8 mouse cellular contexts compared by ENCODE assay signal in genomic region chr9:48481214-48482134, GRCm38 (mm10). TPM values are rescaled to one million over a fixed set of nuclear protein-coding genes. Genes with fewer than 3 reads are reported as not detected.
DNase-seq lines count a peak whose midpoint lies in the region; ATAC-seq and TF ChIP-seq lines count a peak whose summit lies in the region.

No protein-coding gene starts in this region.

- H3K27ac ChIP-seq in cerebellum, adult 2 months (ENCODE audit: insufficient read depth, low read length), result no peak overlapping the region
- H3K27ac ChIP-seq in CH12.LX (ENCODE audit: insufficient read depth, low read depth), result no peak overlapping the region; the same call in 1 of the 2 replicates
- no peak overlapping the region for H3K27ac ChIP-seq in forebrain, embryonic 15.5 days (replicated peaks)
- H3K27ac ChIP-seq in liver, embryonic 12.5 days, result peak overlapping the region; percentile 73

- H3K79me2 ChIP-seq in CH12.LX (replicated peaks; ENCODE audit: control insufficient read depth, extremely low read depth, insufficient read depth, poor library complexity, severe bottlenecking), result peaks cover 26% of the 10 kb centered on the region

- H3K36me3 ChIP-seq in CH12.LX (replicated peaks in 1 of 2; ENCODE audit: control insufficient read depth in 1 of 2, insufficient read depth in 1 of 2, low read length in 1 of 2), result peaks cover 5 to 49% of the 10 kb centered on the region in 2 experiments
- H3K36me3 ChIP-seq in forebrain, embryonic 15.5 days, result peaks cover 4% of the 10 kb centered on the region; the same call in 1 of the 2 replicates
- peaks cover 35% of the 10 kb centered on the region for H3K36me3 ChIP-seq in liver, embryonic 12.5 days

- no peak for ATAC-seq in forebrain, embryonic 15.5 days (replicated peaks)
- no peak for ATAC-seq in liver, embryonic 12.5 days
- ATAC-seq in megakaryocyte-erythroid progenitor cell, adult 5-6 weeks (replicated peaks; ENCODE audit: low FRiP score, low TSS enrichment, poor library complexity, severe bottlenecking), result no peak

- peak in 1 of 2 experiments; percentile 19 for DNase-seq in cerebellum, adult 2 months
- DNase-seq in cerebellum, adult 18-20 months, result no peak
- DNase-seq in CH12.LX (ENCODE audit: extremely low read depth), result no peak
- peak; percentile 28 for DNase-seq in retina, embryonic 14.5 days (ENCODE audit: low spot score)
- no peak for DNase-seq in right cerebral cortex, postnatal 14 days

- 33% methylated on average over 20 of the region's 20 CpGs for WGBS in cerebellum, adult 2 months
- WGBS in forebrain, embryonic 15.5 days, result 31% methylated on average over 20 of the region's 20 CpGs
- WGBS in liver, embryonic 12.5 days (ENCODE audit: insufficient replicate concordance), result 37% methylated on average over 20 of the region's 20 CpGs

- TF ChIP-seq POLR2A in cerebellum, adult 2 months (IDR thresholded peaks at IDR 0.05; ENCODE audit: borderline replicate concordance, insufficient read depth, low read length), result no peak
- no peak for TF ChIP-seq POLR2A in CH12.LX (IDR thresholded peaks at IDR 0.05; ENCODE audit: low read depth, low read length)

- peak overlapping the region; percentile 55 for H3K4me3 ChIP-seq in cerebellum, adult 2 months (replicated peaks; ENCODE audit: insufficient read depth, low read depth, low read length)
- H3K4me3 ChIP-seq in CH12.LX (replicated peaks in 1 of 3; ENCODE audit: low read depth in 2 of 3, low read length in 2 of 3, poor library complexity in 1 of 3), result peak overlapping the region in 2 of 3 experiments; percentile 31 to 46
- peak overlapping the region; percentile 89 for H3K4me3 ChIP-seq in forebrain, embryonic 15.5 days
- H3K4me3 ChIP-seq in liver, embryonic 12.5 days, result peak overlapping the region; percentile 84

- no peaks in the 10 kb centered on the region for H3K27me3 ChIP-seq in cerebellum, adult 2 months (ENCODE audit: control insufficient read depth, insufficient read depth, low read length)
- H3K27me3 ChIP-seq in CH12.LX (replicated peaks), result no peaks in the 10 kb centered on the region
- H3K27me3 ChIP-seq in forebrain, embryonic 15.5 days, result no peaks in the 10 kb centered on the region
- no peaks in the 10 kb centered on the region for H3K27me3 ChIP-seq in liver, embryonic 12.5 days (replicated peaks)

- no peaks in the 10 kb centered on the region for H3K9me3 ChIP-seq in CH12.LX (replicated peaks; ENCODE audit: low read length)
- no peaks in the 10 kb centered on the region for H3K9me3 ChIP-seq in forebrain, embryonic 15.5 days
- no peaks in the 10 kb centered on the region for H3K9me3 ChIP-seq in liver, embryonic 12.5 days (replicated peaks)

- no peak for TF ChIP-seq RAD21 in CH12.LX (IDR thresholded peaks at IDR 0.05; ENCODE audit: low read depth, low read length)

- no peaks in the 10 kb centered on the region; the same call in 1 of the 2 replicates for H3K4me1 ChIP-seq in cerebellum, adult 2 months (ENCODE audit: control insufficient read depth, insufficient read depth, low read length)
- peaks cover 9 to 44% of the 10 kb centered on the region in 2 experiments; a peak in 3 of 4 replicates for H3K4me1 ChIP-seq in CH12.LX (ENCODE audit: control insufficient read depth in 1 of 2, insufficient read depth in 2 of 2)
- peaks cover 14% of the 10 kb centered on the region for H3K4me1 ChIP-seq in forebrain, embryonic 15.5 days
- H3K4me1 ChIP-seq in liver, embryonic 12.5 days, result peaks cover 43% of the 10 kb centered on the region

- dilution Hi-C loops in CH12.LX (cut with MboI; ENCODE audit: extremely low pct_ligation_motif_present, extremely low pct_unique_long_range_greater_than_20kb, low sequenced_read_pairs), result no loop called here

- no peak for TF ChIP-seq CTCF in cerebellum, adult 2 months (IDR thresholded peaks at IDR 0.05; ENCODE audit: borderline replicate concordance, insufficient read depth, low read depth, low read length)
- no peak for TF ChIP-seq CTCF in CH12.LX (conservative IDR thresholded peaks at IDR 0.05 in 1 of 2, IDR thresholded peaks at IDR 0.05 in 1 of 2; ENCODE audit: low read depth in 2 of 2, low read length in 2 of 2)

- H3K4me2 ChIP-seq in CH12.LX (ENCODE audit: insufficient read depth, low read depth, poor library complexity, severe bottlenecking), result peak overlapping the region; percentile 100
- H3K4me2 ChIP-seq in forebrain, embryonic 15.5 days (replicated peaks), result peak overlapping the region; percentile 78
- H3K4me2 ChIP-seq in liver, embryonic 12.5 days, result peak overlapping the region; percentile 96

- TF ChIP-seq EP300 in CH12.LX (IDR thresholded peaks at IDR 0.05; ENCODE audit: low read length), result no peak

- in situ Hi-C loops in CH12.LX (cut with MboI; ENCODE audit: low pct_ligation_motif_present, low pct_unique_long_range_greater_than_20kb, low sequenced_read_pairs), result no loop called here

- H3K9ac ChIP-seq in CH12.LX (ENCODE audit: insufficient read depth, low read depth), result peak overlapping the region; percentile 65
- H3K9ac ChIP-seq in forebrain, embryonic 15.5 days (replicated peaks), result no peak overlapping the region; the same call in 1 of the 2 replicates
- peak overlapping the region; percentile 66 for H3K9ac ChIP-seq in liver, embryonic 12.5 days

TF ChIP-seq in CH12.LX, 34 proteins besides CTCF, POLR2A, EP300 and RAD21:
- TF ChIP-seq ELF1 (IDR thresholded peaks at IDR 0.05; ENCODE audit: low read depth, low read length) (no peak), ZKSCAN1 (IDR thresholded peaks at IDR 0.05; ENCODE audit: borderline replicate concordance, low read depth, low read length) (no peak), SMC3 (IDR thresholded peaks at IDR 0.05; ENCODE audit: low read depth, low read length) (no peak), HCFC1 (IDR thresholded peaks at IDR 0.05; ENCODE audit: low read depth, low read length) (no peak), MAZ (IDR thresholded peaks at IDR 0.05; ENCODE audit: low read depth, low read length) (no peak), MXI1 (IDR thresholded peaks at IDR 0.05; ENCODE audit: low read depth, low read length) (no peak), TCF12 (IDR thresholded peaks at IDR 0.05; ENCODE audit: low read depth, low read length) (no peak), USF1 (IDR thresholded peaks at IDR 0.05; ENCODE audit: low read depth, low read length) (no peak), PAX5 (IDR thresholded peaks at IDR 0.05; ENCODE audit: low read length) (no peak), ZMIZ1 (IDR thresholded peaks at IDR 0.05; ENCODE audit: low read depth, low read length) (no peak), KAT2A (IDR thresholded peaks at IDR 0.05; ENCODE audit: insufficient replicate concordance, low read length) (no peak), SIN3A (IDR thresholded peaks at IDR 0.05; ENCODE audit: low read length) (no peak), JUND (conservative IDR thresholded peaks at IDR 0.05; ENCODE audit: low read depth, low read length) (no peak), BHLHE40 (IDR thresholded peaks at IDR 0.05; ENCODE audit: low read depth, low read length) (no peak)
TF ChIP-seq in CH12.LX: peak in this region for 0.

RNA-seq across cellular contexts. Expression of gene Rexo2, which starts 1.1 kb away (rescaled TPM):
- 147 and 153 TPM in 2 replicates for polyA plus RNA-seq in cerebellum, adult 2 months (2012; rRNA removed)
- total RNA-seq in CH12.LX (2012; rRNA removed) (120 and 161 TPM in 2 replicates), CH12.LX (2014; rRNA removed) (108 and 112 TPM in 2 replicates)
- 253 and 296 TPM in 2 replicates for polyA plus RNA-seq in CH12.LX (2012; ENCODE audit: insufficient read length, low read depth)
- 100 and 115 TPM in 2 replicates for polyA plus RNA-seq in forebrain, embryonic 15.5 days (2015; fragmentation: Nextera tagmentation; extraction: Ambion mirVana)
- polyA plus RNA-seq in liver, embryonic 12.5 days (2016; fragmentation: Nextera tagmentation; extraction: Ambion mirVana), result 165 and 172 TPM in 2 replicates
- total RNA-seq in megakaryocyte-erythroid progenitor cell, adult 5-6 weeks (2014; fragmentation: Nextera tagmentation), result 209 and 214 TPM in 2 replicates
- 319 and 373 TPM in 2 replicates for total RNA-seq in megakaryocyte-erythroid progenitor cell, adult 5-6 weeks (2017)

RNA-seq across cellular contexts. Expression of gene Rbm7, which starts 13.6 kb away (rescaled TPM):
- 32.4 and 33.7 TPM in 2 replicates for polyA plus RNA-seq in cerebellum, adult 2 months (2012; rRNA removed)
- 73.4 and 80.6 TPM in 2 replicates for total RNA-seq in CH12.LX (2012; rRNA removed)
- 220 and 232 TPM in 2 replicates for total RNA-seq in CH12.LX (2014; rRNA removed)
- polyA plus RNA-seq in CH12.LX (2012; ENCODE audit: insufficient read length, low read depth), result 91.9 and 92.2 TPM in 2 replicates
- 104 and 105 TPM in 2 replicates for polyA plus RNA-seq in forebrain, embryonic 15.5 days (2015; fragmentation: Nextera tagmentation; extraction: Ambion mirVana)
- 72.1 and 73.6 TPM in 2 replicates for polyA plus RNA-seq in liver, embryonic 12.5 days (2016; fragmentation: Nextera tagmentation; extraction: Ambion mirVana)
- 76.9 and 82.0 TPM in 2 replicates for total RNA-seq in megakaryocyte-erythroid progenitor cell, adult 5-6 weeks (2014; fragmentation: Nextera tagmentation)
- total RNA-seq in megakaryocyte-erythroid progenitor cell, adult 5-6 weeks (2017), result 102 and 112 TPM in 2 replicates

RNA-seq across cellular contexts. Expression of gene Gm5617, which starts 13.8 kb away (rescaled TPM):
- polyA plus RNA-seq in cerebellum, adult 2 months (2012; rRNA removed), result 16.1 and 16.2 TPM in 2 replicates
- total RNA-seq in CH12.LX (2012; rRNA removed) (15.3 and 35.2 TPM in 2 replicates), CH12.LX (2014; rRNA removed) (16.5 and 20.4 TPM in 2 replicates)
- polyA plus RNA-seq in CH12.LX (2012; ENCODE audit: insufficient read length, low read depth), result 17.0 and 20.5 TPM in 2 replicates
- polyA plus RNA-seq in forebrain, embryonic 15.5 days (2015; fragmentation: Nextera tagmentation; extraction: Ambion mirVana), result 23.1 and 25.3 TPM in 2 replicates
- polyA plus RNA-seq in liver, embryonic 12.5 days (2016; fragmentation: Nextera tagmentation; extraction: Ambion mirVana), result 22.1 and 22.4 TPM in 2 replicates
- total RNA-seq in megakaryocyte-erythroid progenitor cell, adult 5-6 weeks (2014; fragmentation: Nextera tagmentation), result 11.3 and 17.5 TPM in 2 replicates
- total RNA-seq in megakaryocyte-erythroid progenitor cell, adult 5-6 weeks (2017), result 1.4 and 8.0 TPM in 2 replicates

Comparison
In these comparisons a context has a peak if more than half of its experiments do, and no peak if none do; other contexts are left out.
1. H3K4me3 ChIP-seq: peak in every context shown above with its lines; median percentile 89 in forebrain, embryonic 15.5 days; 84 in liver, embryonic 12.5 days; 55 in cerebellum, adult 2 months; 38 in CH12.LX.